Mouse (Mus musculus) thymus, adult 2 months (tissue): ENCODE data around the gene Gpc5. TPM values are rescaled to one million over a fixed set of nuclear protein-coding genes. Genes with fewer than 3 reads are reported as not detected.
A peak's percentile ranks its signal among the peaks of the same experiment; 100 is the strongest.

ENCODE experiments used
- DNase-seq: peaks from one replicate; pipeline ENCODE4 v3.0.0; 2021
- H3K27ac ChIP-seq: fragments of 200-500 bp; 2 replicates; pipeline ENCODE4 v1.5.1; 2012; ENCODE audit warnings: low read length, control low read depth; ENCODE audit not compliant: control insufficient read depth, insufficient read depth
- H3K27me3 ChIP-seq: fragments of 200-500 bp; 2 replicates; pipeline ENCODE4 v1.6.1; 2012; ENCODE audit warnings: mild to moderate bottlenecking, low read length, moderate library complexity, mixed read lengths; ENCODE audit not compliant: control insufficient read depth, insufficient read depth
- H3K36me3 ChIP-seq: fragments of 200-500 bp; 2 replicates; pipeline ENCODE4 v1.6.1; 2012; ENCODE audit warnings: mild to moderate bottlenecking, low read length, moderate library complexity; ENCODE audit not compliant: control insufficient read depth, insufficient read depth
- H3K4me1 ChIP-seq: fragments of 200-500 bp; replicated peaks from 2 replicates; pipeline ENCODE4 v1.6.1; 2012; ENCODE audit warnings: low read length; ENCODE audit not compliant: control insufficient read depth, insufficient read depth
- H3K4me3 ChIP-seq: fragments of 200-500 bp; 2 replicates; pipeline ENCODE4 v1.5.1; 2012; ENCODE audit warnings: mild to moderate bottlenecking, low read length, control low read depth, moderate library complexity; ENCODE audit not compliant: control insufficient read depth, insufficient read depth
- CTCF ChIP-seq: fragments of 200-500 bp; IDR thresholded peaks from 2 replicates; pipeline ENCODE4 v1.5.1; 2012; ENCODE audit warnings: mild to moderate bottlenecking, control low read depth, low read length, moderate library complexity, borderline replicate concordance; ENCODE audit not compliant: control insufficient read depth, poor library complexity, insufficient read depth; ENCODE audit errors: extremely low read depth
- POLR2A ChIP-seq: fragments of 200-500 bp; IDR thresholded peaks from 2 replicates; pipeline ENCODE4 v1.6.1; 2012; ENCODE audit warnings: mild to moderate bottlenecking, low read length, control low read depth, moderate library complexity; ENCODE audit not compliant: control insufficient read depth, poor library complexity, insufficient read depth; ENCODE audit errors: extremely low read depth
- WGBS: fragments of 180-500 bp; shearing (Covaris S2); methylation state at CpG from one replicate; pipeline ENCODE4 v1.1.7; 2018; 5-methylcytosine and 5-hydroxymethylcytosine counted together
- polyA plus RNA-seq: library from polyadenylated mRNA; depleted of rRNA; stranded (reverse); fragments of >200 nt; gene quantifications from 2 replicates; pipeline ENCODE4 v1.2.3, GENCODE M21; 2012; rRNA removed

Gene Gpc5
- 0.18 TPM in 2 replicates for polyA plus RNA-seq

GRCm38 (mm10) chr14:115092081-115092480, at the start of gene Gpc5:
Gene Gpc5 (plus strand): TSS chr14:115092215.
- TF ChIP-seq POLR2A, result no peak
- no peak for TF ChIP-seq CTCF
- H3K4me1 ChIP-seq, result peaks cover 6% of the 10 kb centered on the region
- peaks cover 6% of the 10 kb centered on the region; the same call in 1 of the 2 replicates for H3K27me3 ChIP-seq
- H3K4me3 ChIP-seq, result peak within 1 kb of the TSS; percentile 45
- under 1% methylated on average over 31 of the region's 31 CpGs for WGBS
- H3K36me3 ChIP-seq, result no peaks in the 10 kb centered on the region
- no peak within 1 kb of the TSS for H3K27ac ChIP-seq
- DNase-seq, result peak; percentile 93

GRCm38 (mm10) chr14:115042660-115043059, 49.4 kb upstream of the Gpc5 start:
- Histone ChIP-seq H3K27ac (no peak overlapping the region), H3K4me1 (peaks cover 5% of the 10 kb centered on the region), H3K4me3 (no peak overlapping the region), H3K36me3 (peaks cover 40% of the 10 kb centered on the region), H3K27me3 (no peaks in the 10 kb centered on the region)
- peak; percentile 9 for DNase-seq
- WGBS, result 3% methylated on average over 4 of the region's 4 CpGs
- TF ChIP-seq CTCF, result no peak
- TF ChIP-seq POLR2A, result no peak

- WGBS, result 98% methylated on average over 5 of the region's 5 CpGs
- Histone ChIP-seq H3K27me3 (no peaks in the 10 kb centered on the region), H3K36me3 (peaks cover 42% of the 10 kb centered on the region), H3K27ac (no peak overlapping the region), H3K4me1 (peaks cover 5% of the 10 kb centered on the region), H3K4me3 (no peak overlapping the region)
- TF ChIP-seq POLR2A, result no peak
- no peak for TF ChIP-seq CTCF
- DNase-seq, result no peak
These were observed 48.0 kb upstream of the Gpc5 start for GRCm38 (mm10) chr14:115044016-115044415.

- Histone ChIP-seq H3K4me3 (no peak overlapping the region), H3K27me3 (no peaks in the 10 kb centered on the region), H3K36me3 (peaks cover 42% of the 10 kb centered on the region), H3K27ac (no peak overlapping the region), H3K4me1 (peaks cover 5% of the 10 kb centered on the region)
- TF ChIP-seq POLR2A (no peak), CTCF (no peak)
- 97% methylated on average over 3 of the region's 3 CpGs for WGBS
- no peak for DNase-seq
These were observed 46.3 kb upstream of the Gpc5 start for GRCm38 (mm10) chr14:115045712-115046111.

- peaks cover 3% of the 10 kb centered on the region for H3K4me1 ChIP-seq
- no peak for TF ChIP-seq POLR2A
- TF ChIP-seq CTCF, result no peak
- WGBS, result 97% methylated on average over 3 of the region's 3 CpGs
These were observed 44.7 kb upstream of the Gpc5 start for GRCm38 (mm10) chr14:115047316-115047715.

GRCm38 (mm10) chr14:115047990-115048862, 43.8 kb upstream of the Gpc5 start:
- 53% methylated on average over 5 of the region's 5 CpGs for WGBS

More at GRCm38 (mm10) chr14:115047316-115047715, 44.7 kb upstream of the Gpc5 start:
- no peak overlapping the region for H3K27ac ChIP-seq
- H3K27me3 ChIP-seq, result no peaks in the 10 kb centered on the region
- H3K4me3 ChIP-seq, result no peak overlapping the region
- peaks cover 42% of the 10 kb centered on the region for H3K36me3 ChIP-seq
- DNase-seq, result no peak

More at GRCm38 (mm10) chr14:115047990-115048862, 43.8 kb upstream of the Gpc5 start:
- Histone ChIP-seq H3K4me3 (no peak overlapping the region), H3K27me3 (no peaks in the 10 kb centered on the region), H3K27ac (no peak overlapping the region), H3K4me1 (no peaks in the 10 kb centered on the region), H3K36me3 (peaks cover 42% of the 10 kb centered on the region)
- DNase-seq, result no peak
- TF ChIP-seq CTCF (no peak), POLR2A (no peak)
